ENCODE assay signal across 8 mouse cellular contexts in genomic region chr9:40583554-40583953, GRCm38 (mm10). TPM values are rescaled to one million over a fixed set of nuclear protein-coding genes. Genes with fewer than 3 reads are reported as not detected.
DNase-seq lines count a peak whose midpoint lies in the region; ATAC-seq and TF ChIP-seq lines count a peak whose summit lies in the region.

No protein-coding gene starts in this region.

- H3K79me2 ChIP-seq in liver, adult 2 months (ENCODE audit: control insufficient read depth, insufficient read depth, low read length) = no peaks in the 10 kb centered on the region

- no peaks in the 10 kb centered on the region for H3K27me3 ChIP-seq in midbrain, embryonic 11.5 days (ENCODE audit: control insufficient read depth, insufficient read depth, low read length)
- H3K27me3 ChIP-seq in midbrain, embryonic 15.5 days (replicated peaks) = no peaks in the 10 kb centered on the region
- no peaks in the 10 kb centered on the region for H3K27me3 ChIP-seq in kidney, embryonic 14.5 days (ENCODE audit: control insufficient read depth, insufficient read depth, low read length)
- H3K27me3 ChIP-seq in liver, adult 2 months (ENCODE audit: control insufficient read depth, insufficient read depth, low read length) = no peaks in the 10 kb centered on the region
- no peaks in the 10 kb centered on the region for H3K27me3 ChIP-seq in thymus, adult 2 months (ENCODE audit: control insufficient read depth, insufficient read depth, low read length)

- H3K9me3 ChIP-seq in midbrain, embryonic 11.5 days (ENCODE audit: control insufficient read depth, low read length) = no peaks in the 10 kb centered on the region
- no peaks in the 10 kb centered on the region for H3K9me3 ChIP-seq in midbrain, embryonic 15.5 days
- no peaks in the 10 kb centered on the region for H3K9me3 ChIP-seq in kidney, embryonic 14.5 days (ENCODE audit: control insufficient read depth, low read length)

- no peak for TF ChIP-seq POLR2A in liver, adult 2 months (IDR thresholded peaks at IDR 0.05; ENCODE audit: extremely low read depth, insufficient read depth, low read length)
- no peak for TF ChIP-seq POLR2A in thymus, adult 2 months (IDR thresholded peaks at IDR 0.05; ENCODE audit: control insufficient read depth, extremely low read depth, insufficient read depth, low read length, poor library complexity)

- H3K4me1 ChIP-seq in midbrain, embryonic 11.5 days (ENCODE audit: control insufficient read depth, insufficient read depth, low read length) = no peaks in the 10 kb centered on the region
- H3K4me1 ChIP-seq in midbrain, embryonic 15.5 days = peaks cover 7% of the 10 kb centered on the region; the same call in 1 of the 2 replicates
- no peaks in the 10 kb centered on the region for H3K4me1 ChIP-seq in kidney, embryonic 14.5 days (ENCODE audit: control insufficient read depth, insufficient read depth, low read length)
- H3K4me1 ChIP-seq in liver, adult 2 months (ENCODE audit: control insufficient read depth, insufficient read depth, low read length) = no peaks in the 10 kb centered on the region
- H3K4me1 ChIP-seq in thymus, adult 2 months (replicated peaks; ENCODE audit: control insufficient read depth, insufficient read depth, low read length) = no peaks in the 10 kb centered on the region

- H3K9ac ChIP-seq in midbrain, embryonic 11.5 days (ENCODE audit: low read length) = no peak overlapping the region
- H3K9ac ChIP-seq in midbrain, embryonic 15.5 days = no peak overlapping the region
- H3K9ac ChIP-seq in kidney, embryonic 14.5 days (ENCODE audit: low read depth, low read length) = no peak overlapping the region
- H3K9ac ChIP-seq in liver, adult 2 months (ENCODE audit: low read depth, low read length) = no peak overlapping the region

- H3K27ac ChIP-seq in midbrain, embryonic 11.5 days (ENCODE audit: low read depth, low read length) = no peak overlapping the region
- H3K27ac ChIP-seq in midbrain, embryonic 15.5 days = no peak overlapping the region
- H3K27ac ChIP-seq in kidney, embryonic 14.5 days (ENCODE audit: low read depth, low read length) = no peak overlapping the region
- no peak overlapping the region for H3K27ac ChIP-seq in liver, adult 2 months (replicated peaks; ENCODE audit: insufficient read depth, low read depth, low read length)
- no peak overlapping the region for H3K27ac ChIP-seq in thymus, adult 2 months (ENCODE audit: control insufficient read depth, insufficient read depth, low read length)

- H3K36me3 ChIP-seq in midbrain, embryonic 11.5 days (ENCODE audit: control insufficient read depth, insufficient read depth, low read length) = no peaks in the 10 kb centered on the region
- no peaks in the 10 kb centered on the region for H3K36me3 ChIP-seq in midbrain, embryonic 15.5 days (replicated peaks)
- H3K36me3 ChIP-seq in kidney, embryonic 14.5 days (ENCODE audit: control insufficient read depth, insufficient read depth, low read length) = no peaks in the 10 kb centered on the region
- no peaks in the 10 kb centered on the region for H3K36me3 ChIP-seq in liver, adult 2 months (ENCODE audit: control insufficient read depth, insufficient read depth, low read length)
- no peaks in the 10 kb centered on the region for H3K36me3 ChIP-seq in thymus, adult 2 months (ENCODE audit: control insufficient read depth, insufficient read depth, low read length)

- H3K4me2 ChIP-seq in midbrain, embryonic 11.5 days = no peak overlapping the region
- H3K4me2 ChIP-seq in midbrain, embryonic 15.5 days = no peak overlapping the region
- H3K4me2 ChIP-seq in kidney, embryonic 14.5 days (replicated peaks; ENCODE audit: low read depth, low read length) = no peak overlapping the region

- DNase-seq in midbrain, embryonic 11.5 days (ENCODE audit: low spot score, missing footprints) = peak; percentile 98
- DNase-seq in cerebellum, postnatal 36 days = peak; percentile 92 to 97
- peak; percentile 77 for DNase-seq in gastrocnemius, postnatal 10 days
- peak; percentile 20 for DNase-seq in liver, adult 2 months (ENCODE audit: extremely low read depth, low read depth, low spot score)
- peak; percentile 41 for DNase-seq in ovary, adult 18-20 months (ENCODE audit: low spot score)
- DNase-seq in thymus, adult 2 months = peak; percentile 57

- no peak for ATAC-seq in midbrain, embryonic 11.5 days (ENCODE audit: low FRiP score)
- no peak for ATAC-seq in midbrain, embryonic 15.5 days (replicated peaks)
- peak; percentile 61; the same call in 1 of the 2 replicates for ATAC-seq in kidney, embryonic 14.5 days (ENCODE audit: low FRiP score, low TSS enrichment)

- 54% methylated on average over 11 of the region's 11 CpGs for WGBS in midbrain, embryonic 11.5 days
- WGBS in midbrain, embryonic 15.5 days = 53% methylated on average over 11 of the region's 11 CpGs
- 43% methylated on average over 11 of the region's 11 CpGs for WGBS in kidney, embryonic 14.5 days
- WGBS in liver, adult 2 months = 57% methylated on average over 11 of the region's 11 CpGs
- 77% methylated on average over 11 of the region's 11 CpGs for WGBS in thymus, adult 2 months

- TF ChIP-seq CTCF in liver, adult 2 months (IDR thresholded peaks at IDR 0.05; ENCODE audit: low read depth, low read length) = peak; percentile 87
- TF ChIP-seq CTCF in thymus, adult 2 months (IDR thresholded peaks at IDR 0.05; ENCODE audit: borderline replicate concordance, control insufficient read depth, extremely low read depth, insufficient read depth, low read length, poor library complexity) = peak; percentile 68; the same call in 1 of the 2 replicates

- H3K4me3 ChIP-seq in midbrain, embryonic 11.5 days (ENCODE audit: low read depth, low read length) = no peak overlapping the region
- no peak overlapping the region for H3K4me3 ChIP-seq in midbrain, embryonic 15.5 days
- no peak overlapping the region for H3K4me3 ChIP-seq in kidney, embryonic 14.5 days (ENCODE audit: low read length)
- no peak overlapping the region for H3K4me3 ChIP-seq in liver, adult 2 months (ENCODE audit: insufficient read depth, low read depth, low read length)
- no peak overlapping the region for H3K4me3 ChIP-seq in thymus, adult 2 months (ENCODE audit: control insufficient read depth, insufficient read depth, low read length)

RNA-seq across cellular contexts. Expression of gene Gramd1b, which starts 52.4 kb away (rescaled TPM):
- polyA plus RNA-seq in midbrain, embryonic 11.5 days (2014; fragmentation: Nextera tagmentation; extraction: Ambion mirVana) = 2.3 and 2.5 TPM in 2 replicates
- polyA plus RNA-seq in midbrain, embryonic 15.5 days (2015; fragmentation: Nextera tagmentation; extraction: Ambion mirVana) = 14.0 and 19.9 TPM in 2 replicates
- 10 to 100 TPM; 15.6 to 20.4 TPM for total RNA-seq in gastrocnemius, postnatal 10 days (2021)
- polyA plus RNA-seq in kidney, embryonic 14.5 days (2014; fragmentation: Nextera tagmentation; extraction: Ambion mirVana) = 6.1 and 7.4 TPM in 2 replicates
- total RNA-seq in liver, adult 2 months (2014; rRNA removed) = 1.3 and 2.0 TPM in 2 replicates
- polyA plus RNA-seq in liver, adult 2 months (2012; rRNA removed) = 0.72 and 1.2 TPM in 2 replicates
- polyA plus RNA-seq in thymus, adult 2 months (2012; rRNA removed) = 33.3 and 43.0 TPM in 2 replicates

Comparison
In these comparisons a context has a peak if more than half of its experiments do, and no peak if none do; other contexts are left out.
1. DNase-seq: peak in every context shown above with its lines; median percentile 98 in midbrain, embryonic 11.5 days; 94 in cerebellum, postnatal 36 days; 77 in gastrocnemius, postnatal 10 days; 57 in thymus, adult 2 months; 41 in ovary, adult 18-20 months; 20 in liver, adult 2 months.